Mouse (Mus musculus) monocyte, adult 5-6 weeks (primary cell): ENCODE measurements around the gene Ndufs7. TPM values are rescaled to one million over a fixed set of nuclear protein-coding genes. Genes with fewer than 3 reads are reported as not detected.
A peak's percentile ranks its signal among the peaks of the same experiment; 100 is the strongest.

ENCODE experiments used
- ATAC-seq: fragments of 153-309, 156-312 bp; replicated peaks from 2 replicates; pipeline ENCODE4 v1.8.0; 2017; ENCODE audit warnings: mild to moderate bottlenecking; ENCODE audit not compliant: low TSS enrichment, insufficient number of reproducible peaks, severe bottlenecking, poor library complexity, low FRiP score
- total RNA-seq: library from RNA; stranded (forward); fragments of 200-1000, 200-491, 200-594 nt; gene quantifications from 3 replicates; pipeline ENCODE4 v1.2.3, GENCODE M21; 2017

The Ndufs7 gene
- total RNA-seq, 1 experiment from 2014 or later, result 61.4 TPM

DNA sequence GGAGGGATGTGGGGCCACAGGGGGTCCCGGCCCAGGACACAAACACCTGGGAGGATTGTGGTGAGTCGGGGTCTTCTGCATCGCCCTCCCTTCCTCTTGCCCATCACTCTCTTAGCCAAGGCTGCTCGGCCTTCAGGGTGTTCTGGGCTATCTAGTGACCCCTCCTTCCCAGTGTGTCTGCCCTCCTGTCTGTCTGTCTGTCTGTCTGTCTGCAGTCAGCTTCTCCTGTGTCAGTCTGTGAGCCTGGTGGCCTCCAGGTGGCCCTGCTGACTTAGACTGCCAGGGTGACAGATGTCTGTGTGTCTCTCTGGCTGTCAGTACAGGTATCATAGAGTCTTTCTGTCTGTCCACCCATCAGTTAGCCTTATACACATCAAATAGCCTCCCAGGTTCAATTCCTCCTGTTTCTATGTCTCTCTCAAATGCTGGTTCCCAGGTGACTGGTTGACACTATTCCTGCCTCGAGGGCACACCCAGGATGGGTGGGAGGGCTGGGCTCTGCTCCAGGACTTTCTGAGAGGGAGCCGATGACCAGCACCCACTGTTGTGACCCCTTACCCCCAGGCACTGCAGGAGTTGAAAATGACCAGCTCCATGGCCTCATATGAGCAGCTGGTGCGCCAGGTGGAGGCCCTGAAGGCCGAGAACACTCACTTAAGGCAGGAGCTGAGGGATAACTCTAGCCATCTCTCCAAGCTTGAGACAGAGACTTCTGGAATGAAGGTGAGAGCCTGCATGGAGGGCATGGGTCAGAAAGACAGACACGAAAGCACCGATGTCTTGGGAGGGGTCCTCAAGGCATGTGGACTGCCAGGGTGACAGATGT, 52.5 kb downstream of the Ndufs7 start:
- ATAC-seq, result no peak

- no peak for ATAC-seq
These were observed 53.1 kb downstream of the Ndufs7 start for GRCm38 (mm10) chr10:80302082-80302355.

DNA sequence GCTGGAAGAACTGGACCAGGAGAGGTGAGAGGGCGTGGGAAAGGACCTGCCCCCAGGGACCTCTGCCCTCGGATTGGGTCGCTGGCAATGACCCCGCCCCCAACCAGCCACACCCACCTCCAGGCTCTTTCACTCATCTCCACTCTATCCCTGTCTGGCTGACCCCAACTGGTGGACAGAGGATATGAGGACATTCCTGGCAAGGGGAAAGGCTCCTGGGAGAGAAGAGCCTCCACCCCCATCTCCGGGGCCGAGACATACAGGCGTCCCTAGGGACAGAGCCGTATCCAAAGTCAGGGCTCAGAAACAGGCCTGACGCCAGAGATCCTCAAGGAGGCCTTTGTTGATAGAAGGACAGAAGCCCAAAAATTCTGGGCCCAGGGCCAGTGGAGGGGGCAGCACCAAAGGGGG, 53.6 kb downstream of the Ndufs7 start:
- no peak for ATAC-seq

DNA sequence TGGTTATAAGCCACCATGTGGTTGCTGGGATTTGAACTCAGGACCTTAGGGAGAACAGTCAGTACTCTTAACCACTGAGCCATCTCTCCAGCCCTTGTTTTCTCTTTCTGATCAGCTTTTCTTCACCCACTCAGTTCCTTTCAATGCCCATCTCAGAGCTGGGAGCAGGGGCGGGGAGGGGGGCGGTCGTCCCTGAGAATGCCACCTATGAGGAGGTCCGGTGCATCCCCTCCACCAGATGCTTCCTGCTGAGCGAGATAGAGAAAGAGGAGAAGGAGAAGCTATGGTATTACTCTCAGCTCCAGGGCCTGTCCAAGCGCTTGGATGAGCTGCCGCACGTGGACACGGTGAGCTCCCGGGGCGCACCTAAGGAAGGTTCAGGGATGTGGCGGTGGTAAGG, 55.5 kb downstream of the Ndufs7 start:
- ATAC-seq, result no peak

DNA sequence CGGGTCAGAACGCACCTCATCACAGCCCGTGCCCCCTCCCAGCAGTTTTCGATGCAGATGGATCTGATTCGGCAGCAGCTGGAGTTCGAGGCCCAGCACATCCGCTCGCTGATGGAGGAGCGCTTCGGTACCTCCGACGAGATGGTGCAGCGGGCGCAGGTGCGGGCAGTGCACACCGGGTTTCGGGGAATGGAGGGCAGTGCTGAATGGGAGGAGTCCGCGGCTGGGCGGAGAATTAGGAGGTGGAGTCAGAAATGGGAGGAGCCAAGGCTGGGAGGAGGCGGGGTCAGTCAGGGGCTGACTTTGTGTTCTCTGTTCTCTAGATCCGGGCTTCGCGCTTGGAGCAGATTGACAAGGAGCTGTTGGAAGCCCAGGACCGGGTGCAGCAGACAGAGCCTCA, 55.9 kb downstream of the Ndufs7 start:
- peak; percentile 60; the same call in 1 of the 2 replicates for ATAC-seq

Other genes with a start within 250 kb of the Ndufs7 start
- gene Arhgap45, start 232.5 kb upstream of the Ndufs7 start, total RNA-seq, result 356 to 478 TPM (median 365 TPM) in 3 replicates
- 83.4 to 130 TPM (median 95.9 TPM) in 3 replicates for gene Polr2e, start 209.3 kb upstream of the Ndufs7 start, total RNA-seq
- gene Gpx4, start 202.0 kb upstream of the Ndufs7 start, total RNA-seq, result 250 to 253 TPM (median 251 TPM) in 3 replicates
- gene Sbno2, start 143.6 kb upstream of the Ndufs7 start, total RNA-seq, result 50.6 to 75.0 TPM (median 51.9 TPM) in 3 replicates
- 155 to 177 TPM (median 155 TPM) in 3 replicates for gene Stk11, start 133.3 kb upstream of the Ndufs7 start, total RNA-seq
- 26.1 to 49.8 TPM (median 29.5 TPM) in 3 replicates for gene Atp5d, start 110.5 kb upstream of the Ndufs7 start, total RNA-seq
- 0.29 to 5.8 TPM (median 4.1 TPM) in 3 replicates for gene Cbarp, start 108.3 kb upstream of the Ndufs7 start, total RNA-seq
- gene Midn, start 100.8 kb upstream of the Ndufs7 start, total RNA-seq, result 27.3 to 65.5 TPM (median 29.9 TPM) in 3 replicates
- gene Cirbp, start 83.1 kb upstream of the Ndufs7 start, total RNA-seq, result 137 to 163 TPM (median 145 TPM) in 3 replicates
- gene 1600002K03Rik, start 76.2 kb upstream of the Ndufs7 start, total RNA-seq, result 16.2 to 29.1 TPM (median 18.0 TPM) in 3 replicates
- gene Efna2, start 69.6 kb upstream of the Ndufs7 start, total RNA-seq, result 1.0 TPM in 1 of 3 replicates, not detected in the others
- gene Mum1, start 22.7 kb upstream of the Ndufs7 start, total RNA-seq, result 43.7 to 46.7 TPM (median 46.2 TPM) in 3 replicates
- gene Gamt, start 11.9 kb downstream of the Ndufs7 start, total RNA-seq, result 3.8 to 4.7 TPM in 2 of 3 replicates, not detected in the other
- gene Dazap1, start 12.4 kb downstream of the Ndufs7 start, total RNA-seq, result 85.1 to 132 TPM (median 92.5 TPM) in 3 replicates
- gene Rps15, start 43.3 kb downstream of the Ndufs7 start, total RNA-seq, result 1,267 to 1,604 TPM (median 1,393 TPM) in 3 replicates
- 2.3 TPM in 1 of 3 replicates, not detected in the others for gene Apc2, start 46.9 kb downstream of the Ndufs7 start, total RNA-seq
- gene 2310011J03Rik, start 71.4 kb downstream of the Ndufs7 start, total RNA-seq, result 23.5 to 28.1 TPM (median 27.6 TPM) in 3 replicates
- 0.57 TPM in 1 of 3 replicates, not detected in the others for gene Pcsk4, start 80.4 kb downstream of the Ndufs7 start, total RNA-seq
- gene Reep6, start 80.8 kb downstream of the Ndufs7 start, total RNA-seq, result not detected in 3 replicates
- 0.10 to 0.43 TPM in 2 of 3 replicates, not detected in the other for gene Adamtsl5, start 99.3 kb downstream of the Ndufs7 start, total RNA-seq
- gene Plk5, start 107.3 kb downstream of the Ndufs7 start, total RNA-seq, result not detected in 3 replicates
- 4.1 to 5.3 TPM (median 5.2 TPM) in 3 replicates for gene Mex3d, start 138.5 kb downstream of the Ndufs7 start, total RNA-seq
- gene Mbd3, start 150.4 kb downstream of the Ndufs7 start, total RNA-seq, result 11.4 to 34.6 TPM (median 18.6 TPM) in 3 replicates
- 56.9 to 82.5 TPM (median 76.8 TPM) in 3 replicates for gene Uqcr11, start 157.7 kb downstream of the Ndufs7 start, total RNA-seq
- 18.9 to 30.0 TPM (median 26.1 TPM) in 3 replicates for gene Tcf3, start 184.5 kb downstream of the Ndufs7 start, total RNA-seq
- not detected in 3 replicates for gene Onecut3, start 245.7 kb downstream of the Ndufs7 start, total RNA-seq